Mouse (Mus musculus) kidney, adult 2 months (tissue): ENCODE data around the gene Slc26a10.

Source experiments
- CTCF ChIP-seq: fragments of 200-500 bp; conservative IDR thresholded peaks from 2 replicates; pipeline ENCODE4 v1.5.1; 2011; ENCODE audit warnings: low read depth, mild to moderate bottlenecking, control low read depth, low read length, moderate library complexity, mixed read lengths; ENCODE audit not compliant: insufficient read depth, insufficient read length
- POLR2A ChIP-seq: fragments of 200-500 bp; IDR thresholded peaks from one replicate; pipeline ENCODE4 v1.6.1; 2011; ENCODE audit warnings: low read depth, low read length, control low read depth

- TF ChIP-seq CTCF (no peak), POLR2A (no peak)
Observed at GRCm38 (mm10) chr10:127174170-127174569, 6.3 kb downstream of the Slc26a10 start.
